Mouse (Mus musculus) neural tube, embryonic 11.5 days (tissue): ENCODE measurements around the gene Dennd1b. TPM values are rescaled to one million over a fixed set of nuclear protein-coding genes. Genes with fewer than 3 reads are reported as not detected.

Experiments
- ATAC-seq: fragments of 200-750 bp; cut with Nextera tagmentation; 2 replicates; pipeline ENCODE4 v1.8.0; 2017; ENCODE audit warnings: moderate number of reproducible peaks, mild to moderate bottlenecking, moderate TSS enrichment, moderate library complexity; ENCODE audit not compliant: insufficient read depth, low FRiP score, low TSS enrichment
- DNase-seq: peaks from one replicate; pipeline ENCODE4 v3.0.0-alpha.2; 2015; ENCODE audit warnings: low spot score
- H3K27ac ChIP-seq: fragments of 300-500 bp; sonication (generic); 2 replicates; pipeline ENCODE4 v1.5.1; 2014; ENCODE audit warnings: low read depth, mild to moderate bottlenecking, low read length
- H3K27me3 ChIP-seq: fragments of 300-500 bp; sonication (generic); 2 replicates; pipeline ENCODE4 v1.6.1; 2014; ENCODE audit warnings: mild to moderate bottlenecking, low read length, mixed read lengths; ENCODE audit not compliant: control insufficient read depth, insufficient read depth
- H3K36me3 ChIP-seq: fragments of 300-500 bp; sonication (generic); 2 replicates; pipeline ENCODE4 v1.6.1; 2014; ENCODE audit warnings: mild to moderate bottlenecking, low read length, moderate library complexity, mixed read lengths; ENCODE audit not compliant: control insufficient read depth, insufficient read depth
- H3K4me1 ChIP-seq: fragments of 300-500 bp; sonication (generic); 2 replicates; pipeline ENCODE4 v1.6.1; 2014; ENCODE audit warnings: low read length, mixed read lengths; ENCODE audit not compliant: control insufficient read depth, insufficient read depth
- H3K4me2 ChIP-seq: fragments of 300-500 bp; sonication (generic); 2 replicates; pipeline ENCODE4 v1.6.1; 2014; ENCODE audit warnings: low read depth, mild to moderate bottlenecking, moderate library complexity
- H3K4me3 ChIP-seq: fragments of 300-500 bp; sonication (generic); 2 replicates; pipeline ENCODE4 v1.5.1; 2014; ENCODE audit warnings: low read depth, low read length
- H3K9ac ChIP-seq: fragments of 300-500 bp; sonication (generic); 2 replicates; pipeline ENCODE4 v1.6.1; 2014; ENCODE audit warnings: mild to moderate bottlenecking, low read length
- H3K9me3 ChIP-seq: fragments of 300-500 bp; sonication (generic); 2 replicates; pipeline ENCODE4 v1.6.1; 2016; ENCODE audit warnings: low read length; ENCODE audit not compliant: control insufficient read depth
- WGBS: fragments of 180-500 bp; shearing (Covaris S2); extraction: QIAGEN DNeasy Blood & Tissue Kit; methylation state at CpG from one replicate; pipeline ENCODE4 v1.1.7; 2014; 5-methylcytosine and 5-hydroxymethylcytosine counted together
- polyA plus RNA-seq: library from polyadenylated mRNA; unstranded; fragments of >200 nt; fragmentation: Nextera tagmentation; extraction: Ambion mirVana; gene quantifications from 2 replicates; pipeline ENCODE4 v1.2.1, GENCODE M21; 2014

Dennd1b gene
- polyA plus RNA-seq, 1 experiment from 2014 or later, result 10.6 TPM

GRCm38 (mm10) chr1:138956511-138956910 lies 6.7 kb upstream of the Dennd1b start:
- no peaks in the 10 kb centered on the region for H3K9me3 ChIP-seq
- H3K4me2 ChIP-seq, result no peak overlapping the region
- H3K27ac ChIP-seq, result no peak overlapping the region

GRCm38 (mm10) chr1:138957111-138957510 lies 6.1 kb upstream of the Dennd1b start:
- no peak for DNase-seq
- no peak overlapping the region for H3K4me2 ChIP-seq
- no peaks in the 10 kb centered on the region for H3K9me3 ChIP-seq
- H3K36me3 ChIP-seq, result no peaks in the 10 kb centered on the region
- no peak overlapping the region for H3K4me3 ChIP-seq
- ATAC-seq, result no peak
- H3K9ac ChIP-seq, result no peak overlapping the region
- H3K4me1 ChIP-seq, result no peaks in the 10 kb centered on the region
- 54% methylated on average over 4 of the region's 4 CpGs for WGBS
- no peak overlapping the region for H3K27ac ChIP-seq
- no peaks in the 10 kb centered on the region for H3K27me3 ChIP-seq

More at GRCm38 (mm10) chr1:138956511-138956910, 6.7 kb upstream of the Dennd1b start:
- ATAC-seq (no peak), DNase-seq (no peak)
- H3K9ac ChIP-seq, result no peak overlapping the region
- H3K27me3 ChIP-seq, result no peaks in the 10 kb centered on the region
- no peaks in the 10 kb centered on the region for H3K36me3 ChIP-seq
- H3K4me1 ChIP-seq, result no peaks in the 10 kb centered on the region
- no peak overlapping the region for H3K4me3 ChIP-seq

- Histone ChIP-seq H3K4me1 (no peaks in the 10 kb centered on the region), H3K9me3 (no peaks in the 10 kb centered on the region), H3K9ac (no peak overlapping the region), H3K27ac (no peak overlapping the region), H3K4me3 (no peak overlapping the region), H3K4me2 (no peak overlapping the region), H3K27me3 (no peaks in the 10 kb centered on the region), H3K36me3 (no peaks in the 10 kb centered on the region)
- ATAC-seq, result no peak
- 72% methylated on average over 3 of the region's 3 CpGs for WGBS
- DNase-seq, result no peak
These were observed 4.4 kb upstream of the Dennd1b start for GRCm38 (mm10) chr1:138958863-138959262.

- 80% methylated on average over 4 of the region's 4 CpGs for WGBS
- no peak for ATAC-seq
These were observed 3.2 kb upstream of the Dennd1b start for GRCm38 (mm10) chr1:138959903-138960483.

GRCm38 (mm10) chr1:138962266-138963101 lies 751 bp upstream of the Dennd1b start:
- Histone ChIP-seq H3K27ac (no peak overlapping the region), H3K9ac (no peak overlapping the region), H3K4me1 (no peaks in the 10 kb centered on the region), H3K27me3 (no peaks in the 10 kb centered on the region), H3K36me3 (no peaks in the 10 kb centered on the region), H3K4me3 (peak overlapping the region; percentile 82), H3K9me3 (no peaks in the 10 kb centered on the region), H3K4me2 (peak overlapping the region; percentile 56)
- 54% methylated on average over 9 of the region's 9 CpGs for WGBS
- ATAC-seq, result no peak
- peak; percentile 12 for DNase-seq

More at GRCm38 (mm10) chr1:138959903-138960483, 3.2 kb upstream of the Dennd1b start:
- Histone ChIP-seq H3K27me3 (no peaks in the 10 kb centered on the region), H3K4me3 (no peak overlapping the region), H3K27ac (no peak overlapping the region), H3K9ac (no peak overlapping the region), H3K9me3 (no peaks in the 10 kb centered on the region), H3K4me1 (no peaks in the 10 kb centered on the region), H3K36me3 (no peaks in the 10 kb centered on the region), H3K4me2 (no peak overlapping the region)
- DNase-seq, result no peak

- Histone ChIP-seq H3K9me3 (no peaks in the 10 kb centered on the region), H3K9ac (peak overlapping the region; percentile 88), H3K4me1 (no peaks in the 10 kb centered on the region), H3K36me3 (no peaks in the 10 kb centered on the region), H3K4me2 (peak overlapping the region; percentile 56), H3K27ac (peak overlapping the region; percentile 85), H3K4me3 (peak overlapping the region; percentile 82), H3K27me3 (no peaks in the 10 kb centered on the region)
- ATAC-seq (peak; percentile 84), DNase-seq (peak; percentile 67)
- WGBS, result 1% methylated on average over 32 of the region's 50 CpGs
These were observed 728 bp downstream of the Dennd1b start for GRCm38 (mm10) chr1:138963868-138964458.

GRCm38 (mm10) chr1:138965069-138965468 lies 1.8 kb downstream of the Dennd1b start:
- Histone ChIP-seq H3K36me3 (no peaks in the 10 kb centered on the region), H3K4me1 (no peaks in the 10 kb centered on the region), H3K27me3 (no peaks in the 10 kb centered on the region), H3K9me3 (no peaks in the 10 kb centered on the region), H3K9ac (no peak overlapping the region), H3K27ac (no peak overlapping the region), H3K4me2 (no peak overlapping the region), H3K4me3 (no peak overlapping the region)
- ATAC-seq (no peak), DNase-seq (no peak)

- 90% methylated on average over 2 of the region's 2 CpGs for WGBS
- Histone ChIP-seq H3K36me3 (no peaks in the 10 kb centered on the region), H3K9ac (no peak overlapping the region), H3K27me3 (no peaks in the 10 kb centered on the region), H3K9me3 (no peaks in the 10 kb centered on the region), H3K4me2 (no peak overlapping the region), H3K4me3 (no peak overlapping the region), H3K4me1 (no peaks in the 10 kb centered on the region), H3K27ac (no peak overlapping the region)
- DNase-seq (no peak), ATAC-seq (no peak)
These were observed 2.3 kb downstream of the Dennd1b start for GRCm38 (mm10) chr1:138965511-138965910.
